Mouse (Mus musculus) megakaryocyte, embryonic 14.5 days (primary cell): ENCODE measurements around the gene Lnx1.

Experiments used
- FLI1 ChIP-seq: IDR thresholded peaks from 2 replicates; pipeline ENCODE4 v1.6.1; 2012; ENCODE audit warnings: low read length, inconsistent platforms, mixed read lengths
- GATA1 ChIP-seq: IDR thresholded peaks from 3 replicates; pipeline ENCODE4 v1.6.1; 2012; ENCODE audit warnings: mixed read lengths, low read length, inconsistent platforms, borderline replicate concordance

GRCm38 (mm10) chr5:74601965-74602364, 100.7 kb downstream of the Lnx1 start:
- TF ChIP-seq GATA1 (no peak), FLI1 (no peak)
